Mouse (Mus musculus) ES-CJ7 (cell line): Measurements from ENCODE around the gene Cpsf4.
A peak's percentile ranks its signal among the peaks of the same experiment; 100 is the strongest.
"Not testable (repeated sequence)": the region's sequence is repeated elsewhere in the genome, so short reads cannot be mapped to it uniquely, and the experiment has no call there.

Source experiments
- DNase-seq: peaks from one replicate; pipeline ENCODE4 v3.0.0; 2011; ENCODE audit warnings: low read depth, low spot score

Gene Cpsf4

GRCm38 (mm10) chr5:145166536-145167305 is at the start of gene Cpsf4, which contains the start of gene Ptcd1:
Gene Cpsf4 (plus strand): TSS chr5:145167213.
Gene Ptcd1 (minus strand): TSS chr5:145167108.
- peak; percentile 99 for DNase-seq

- no peak for DNase-seq
Observed at GRCm38 (mm10) chr5:145118005-145118404, 49.0 kb upstream of the Cpsf4 start.

- no peak for DNase-seq
Observed at GRCm38 (mm10) chr5:145118461-145118860, 48.6 kb upstream of the Cpsf4 start.

GRCm38 (mm10) chr5:145119385-145119784 is 47.6 kb upstream of the Cpsf4 start:
- DNase-seq = peak; percentile 62

GRCm38 (mm10) chr5:145120921-145121320 is 46.1 kb upstream of the Cpsf4 start:
- no peak for DNase-seq

GRCm38 (mm10) chr5:145123396-145123795 is 43.6 kb upstream of the Cpsf4 start:
- no peak for DNase-seq

GRCm38 (mm10) chr5:145126580-145126979 is 40.4 kb upstream of the Cpsf4 start:
- no peak for DNase-seq

- DNase-seq = no peak
Observed at GRCm38 (mm10) chr5:145129124-145129523, 37.9 kb upstream of the Cpsf4 start.

- DNase-seq = not testable (repeated sequence)
Observed at GRCm38 (mm10) chr5:145129773-145130172, 37.2 kb upstream of the Cpsf4 start.

GRCm38 (mm10) chr5:145130191-145130590 is 36.8 kb upstream of the Cpsf4 start:
- DNase-seq = no peak

GRCm38 (mm10) chr5:145130995-145131394 is 36.0 kb upstream of the Cpsf4 start:
- DNase-seq = no peak

GRCm38 (mm10) chr5:145133275-145133674 is 33.7 kb upstream of the Cpsf4 start:
- not testable (repeated sequence) for DNase-seq

- DNase-seq = no peak
Observed at GRCm38 (mm10) chr5:145138836-145139235, 28.2 kb upstream of the Cpsf4 start.

GRCm38 (mm10) chr5:145139571-145140519 is 27.2 kb upstream of the Cpsf4 start, which contains the start of the genes Pdap1 and Bud31:
Gene Pdap1 (minus strand): TSS chr5:145140238.
Gene Bud31 (plus strand): TSS chr5:145140362.
- peak; percentile 90 for DNase-seq

GRCm38 (mm10) chr5:145140611-145141010 is 26.4 kb upstream of the Cpsf4 start:
- DNase-seq = no peak

- no peak for DNase-seq
Observed at GRCm38 (mm10) chr5:145147748-145148147, 19.3 kb upstream of the Cpsf4 start.

GRCm38 (mm10) chr5:145149294-145149693 is 17.7 kb upstream of the Cpsf4 start:
- no peak for DNase-seq

- DNase-seq = no peak
Observed at GRCm38 (mm10) chr5:145152690-145153089, 14.3 kb upstream of the Cpsf4 start.

GRCm38 (mm10) chr5:145161361-145161760 is 5.7 kb upstream of the Cpsf4 start:
- no peak for DNase-seq

- DNase-seq = peak; percentile 47
Observed at GRCm38 (mm10) chr5:145164710-145165109, 2.3 kb upstream of the Cpsf4 start.

- DNase-seq = no peak
Observed at GRCm38 (mm10) chr5:145165184-145165583, 1.8 kb upstream of the Cpsf4 start.

GRCm38 (mm10) chr5:145167306-145167661 is 271 bp downstream of the Cpsf4 start:
- DNase-seq = no peak
